16 mouse cellular contexts compared by ENCODE assay signal in genomic region chr19:32393092-32393745, GRCm38 (mm10).
"Had no signal": no experiment of that assay in that cellular context is flagged by ENCODE, and none has a peak within 500 bp of the region (broad histone marks: within the 10 kb centered on the region; RNA-seq: fewer than 3 reads in every experiment).

No protein-coding gene starts in this region.

- H3K4me3 ChIP-seq: lung, embryonic 15.5 days; megakaryocyte, embryonic 14.5 days; midbrain, embryonic 12.5 days; neural tube, embryonic 12.5 days; stomach, embryonic 15.5 days had no signal

- ATAC-seq: midbrain, embryonic 16.5 days had no signal

- H3K4me2 ChIP-seq: lung, embryonic 15.5 days; midbrain, embryonic 12.5 days; neural tube, embryonic 12.5 days; stomach, embryonic 15.5 days had no signal

- H3K27ac ChIP-seq: lung, embryonic 15.5 days; macrophage; midbrain, embryonic 12.5 days; neural tube, embryonic 12.5 days; stomach, embryonic 15.5 days; stomach, postnatal 0 days had no signal

- H3K9ac ChIP-seq: lung, embryonic 15.5 days; midbrain, embryonic 12.5 days; neural tube, embryonic 12.5 days; stomach, embryonic 15.5 days had no signal

- DNase-seq: lung, adult 2 months; lung, postnatal 14 days; lung, postnatal 36 days; midbrain, embryonic 14.5 days; right cerebral cortex, postnatal 14 days; thymus, adult 2 months; thymus, postnatal 25 days; thymus, postnatal 4 days had no signal

- H3K27me3 ChIP-seq: lung, embryonic 15.5 days; megakaryocyte, embryonic 14.5 days; midbrain, embryonic 12.5 days; neural tube, embryonic 12.5 days; stomach, embryonic 15.5 days had no signal

- H3K36me3 ChIP-seq: lung, embryonic 15.5 days; midbrain, embryonic 12.5 days; neural tube, embryonic 12.5 days; stomach, embryonic 15.5 days had no signal

- H3K9me3 ChIP-seq: lung, embryonic 15.5 days; megakaryocyte, embryonic 14.5 days; midbrain, embryonic 12.5 days; neural tube, embryonic 12.5 days; stomach, embryonic 15.5 days had no signal
